Mouse (Mus musculus) gastrocnemius, postnatal 4 days (tissue): ENCODE data around the gene Dyrk1b. TPM values are rescaled to one million over a fixed set of nuclear protein-coding genes. Genes with fewer than 3 reads are reported as not detected.
"Not testable (repeated sequence)": the region's sequence is repeated elsewhere in the genome, so short reads cannot be mapped to it uniquely, and the experiment has no call there.

Experiments used
- DNase-seq, 2 experiments: peaks; one replicate each; pipeline ENCODE4 v3.0.0; 2021 to 2022; ENCODE audit warnings: low spot score in 2 of 2, mixed read lengths in 2 of 2
- total RNA-seq, 2 experiments: library from RNA; stranded (reverse); gene quantifications; 2 replicates each; pipeline ENCODE4 v1.2.3; 2021

Dyrk1b gene
- total RNA-seq, 2 experiments from 2014 or later: 118 to 131 TPM

- DNase-seq: no peak
Observed at GRCm38 (mm10) chr7:28191489-28191888, 12.2 kb downstream of the Dyrk1b start.

GRCm38 (mm10) chr7:28191903-28192302, 12.6 kb downstream of the Dyrk1b start:
- no peak for DNase-seq

GRCm38 (mm10) chr7:28195414-28196098, 16.3 kb downstream of the Dyrk1b start:
- DNase-seq: no peak

GRCm38 (mm10) chr7:28196528-28196927, 17.3 kb downstream of the Dyrk1b start:
- peak in 1 of 2 experiments; percentile 54 for DNase-seq

- DNase-seq: no peak
Observed at GRCm38 (mm10) chr7:28199054-28199453, 19.8 kb downstream of the Dyrk1b start.

- DNase-seq: peak; percentile 22 to 44
Observed at GRCm38 (mm10) chr7:28203207-28204108, 24.2 kb downstream of the Dyrk1b start.

- peak in 1 of 2 experiments; percentile 38 for DNase-seq
Observed at GRCm38 (mm10) chr7:28206044-28206600, 26.9 kb downstream of the Dyrk1b start.

GRCm38 (mm10) chr7:28208396-28208987, 29.2 kb downstream of the Dyrk1b start:
- no peak for DNase-seq

- DNase-seq: peak; percentile 22 to 55
Observed at GRCm38 (mm10) chr7:28208988-28209508, 29.8 kb downstream of the Dyrk1b start.

- peak in 1 of 2 experiments; percentile 2 for DNase-seq
Observed at GRCm38 (mm10) chr7:28210731-28211130, 31.5 kb downstream of the Dyrk1b start.

- DNase-seq: peak; percentile 35 to 69
Observed at GRCm38 (mm10) chr7:28214142-28214541, 34.9 kb downstream of the Dyrk1b start.

- peak in 1 of 2 experiments; percentile 0 for DNase-seq
Observed at GRCm38 (mm10) chr7:28215950-28216349, 36.7 kb downstream of the Dyrk1b start.

- DNase-seq: peak in 1 of 2 experiments; percentile 1
Observed at GRCm38 (mm10) chr7:28217811-28218210, 38.5 kb downstream of the Dyrk1b start.

GRCm38 (mm10) chr7:28218951-28219740, 39.9 kb downstream of the Dyrk1b start:
- peak; percentile 14 to 41 for DNase-seq

- DNase-seq: not testable (repeated sequence)
Observed at GRCm38 (mm10) chr7:28226836-28227235, 47.6 kb downstream of the Dyrk1b start.

- not testable (repeated sequence) for DNase-seq
Observed at GRCm38 (mm10) chr7:28227421-28227820, 48.2 kb downstream of the Dyrk1b start.
